Mouse (Mus musculus) stomach, postnatal 0 days (tissue): ENCODE results near the gene Vwf.

ENCODE experiments used
- CTCF ChIP-seq: IDR thresholded peaks from 2 replicates; pipeline ENCODE4 v1.5.1; 2016; ENCODE audit warnings: antibody characterized with exemption, low read depth, mild to moderate bottlenecking, moderate library complexity
- EP300 ChIP-seq: optimal IDR thresholded peaks from 2 replicates; pipeline ENCODE3; 2016; ENCODE audit warnings: antibody characterized with exemption

GRCm38 (mm10) chr6:125641146-125641545 is 94.6 kb downstream of the Vwf start:
- no peak for TF ChIP-seq CTCF
- no peak for TF ChIP-seq EP300
